Mouse (Mus musculus) spleen, postnatal 36 days (tissue): Measurements from ENCODE around the gene Dok3.

Experiments
- DNase-seq, 2 experiments: peaks; one replicate each; pipeline ENCODE4 v3.0.0; 2022; ENCODE audit warnings: low spot score in 2 of 2, mixed read lengths in 1 of 2

Gene Dok3

GRCm38 (mm10) chr13:55477492-55477891, 51.6 kb downstream of the Dok3 start:
- DNase-seq = no peak

GRCm38 (mm10) chr13:55476256-55476655, 52.8 kb downstream of the Dok3 start:
- no peak for DNase-seq

- no peak for DNase-seq
These were observed 53.3 kb downstream of the Dok3 start for GRCm38 (mm10) chr13:55475750-55476149.

GRCm38 (mm10) chr13:55474621-55475069, 54.5 kb downstream of the Dok3 start:
- DNase-seq = no peak

GRCm38 (mm10) chr13:55473961-55474360, 55.1 kb downstream of the Dok3 start:
- DNase-seq = no peak
